Mouse (Mus musculus) mesoderm, embryonic 11.5 days (tissue): ENCODE results near the gene D10Jhu81e.

Experiments used
- DNase-seq: peaks from one replicate; pipeline ENCODE4 v3.0.0-alpha.2; 2012; ENCODE audit warnings: low read depth, low spot score

Gene D10Jhu81e

GRCm38 (mm10) chr10:78163923-78164322, 5.7 kb downstream of the D10Jhu81e start:
- DNase-seq: peak; percentile 74

- DNase-seq: no peak
Measured at GRCm38 (mm10) chr10:78163241-78163640, 6.3 kb downstream of the D10Jhu81e start.

GRCm38 (mm10) chr10:78162646-78163045, 6.9 kb downstream of the D10Jhu81e start:
- no peak for DNase-seq

GRCm38 (mm10) chr10:78161096-78161495, 8.5 kb downstream of the D10Jhu81e start:
- no peak for DNase-seq

GRCm38 (mm10) chr10:78160369-78161095, 9.1 kb downstream of the D10Jhu81e start:
- DNase-seq: no peak

- peak; percentile 87 for DNase-seq
Measured at GRCm38 (mm10) chr10:78159906-78160305, 9.7 kb downstream of the D10Jhu81e start.

- DNase-seq: peak; percentile 41
Measured at GRCm38 (mm10) chr10:78159252-78159878, 10.2 kb downstream of the D10Jhu81e start.

- DNase-seq: no peak
Measured at GRCm38 (mm10) chr10:78158041-78158440, 11.5 kb downstream of the D10Jhu81e start.

GRCm38 (mm10) chr10:78156926-78157325, 12.7 kb downstream of the D10Jhu81e start:
- no peak for DNase-seq

GRCm38 (mm10) chr10:78148834-78149766, 20.5 kb downstream of the D10Jhu81e start:
- DNase-seq: no peak

GRCm38 (mm10) chr10:78147908-78148441, 21.6 kb downstream of the D10Jhu81e start:
- no peak for DNase-seq

GRCm38 (mm10) chr10:78143727-78144505, 25.7 kb downstream of the D10Jhu81e start:
- no peak for DNase-seq

GRCm38 (mm10) chr10:78140843-78141242, 28.7 kb downstream of the D10Jhu81e start:
- DNase-seq: no peak

GRCm38 (mm10) chr10:78140251-78140600, 29.4 kb downstream of the D10Jhu81e start:
- DNase-seq: no peak

GRCm38 (mm10) chr10:78139572-78140250, 29.9 kb downstream of the D10Jhu81e start:
- DNase-seq: no peak

GRCm38 (mm10) chr10:78138812-78139523, 30.6 kb downstream of the D10Jhu81e start:
- DNase-seq: no peak

GRCm38 (mm10) chr10:78137191-78137590, 32.4 kb downstream of the D10Jhu81e start:
- no peak for DNase-seq

GRCm38 (mm10) chr10:78135947-78136346, 33.6 kb downstream of the D10Jhu81e start:
- no peak for DNase-seq

- DNase-seq: peak; percentile 56
Measured at GRCm38 (mm10) chr10:78134975-78135798, 34.4 kb downstream of the D10Jhu81e start.
